Mouse (Mus musculus): ENCODE measurements around the gene Unc13b.

- TF ChIP-seq POLR2A (IDR thresholded peaks at IDR 0.05; ENCODE audit: control insufficient read depth, extremely low read depth, insufficient read depth, low read length, poor library complexity) (no peak), CTCF (IDR thresholded peaks at IDR 0.05; ENCODE audit: borderline replicate concordance, control insufficient read depth, extremely low read depth, insufficient read depth, low read length, poor library complexity) (no peak)
Observed at GRCm38 (mm10) chr4:43032501-43032900, 26.3 kb upstream of the Unc13b start.
